Mouse (Mus musculus) erythroid progenitor cell, adult 5-6 weeks (primary cell): ENCODE results near the gene Disp3. TPM values are rescaled to one million over a fixed set of nuclear protein-coding genes. Genes with fewer than 3 reads are reported as not detected.

Experiments
- ATAC-seq: replicated peaks from 2 replicates; pipeline ENCODE4 v1.8.0; 2016; ENCODE audit warnings: moderate number of reproducible peaks, mild to moderate bottlenecking, moderate TSS enrichment, inconsistent platforms; ENCODE audit not compliant: poor library complexity, low FRiP score, severe bottlenecking
- total RNA-seq, 2 experiments: library from RNA; stranded (forward) in 1 of 2; stranded (reverse) in 1 of 2; fragments of 150-400 nt in 1 of 2; fragments of 186-747, 209-891 nt in 1 of 2; gene quantifications; 2 replicates each; pipeline versions ENCODE4 v1.2.3 to v1.2.4; 2015 to 2017; ENCODE audit warnings: low replicate concordance in 2 of 2

The Disp3 gene
- total RNA-seq, 2 experiments from 2014 or later = not detected

- no peak for ATAC-seq
Measured at GRCm38 (mm10) chr4:148232615-148233014, 55.1 kb downstream of the Disp3 start.

- no peak for ATAC-seq
Measured at GRCm38 (mm10) chr4:148232124-148232523, 55.6 kb downstream of the Disp3 start.

- ATAC-seq = no peak
Measured at GRCm38 (mm10) chr4:148229646-148230045, 58.1 kb downstream of the Disp3 start.

- ATAC-seq = no peak
Measured at GRCm38 (mm10) chr4:148222983-148223382, 64.8 kb downstream of the Disp3 start.

GRCm38 (mm10) chr4:148220656-148221055 is 67.1 kb downstream of the Disp3 start:
- no peak for ATAC-seq

GRCm38 (mm10) chr4:148218238-148218637 is 69.5 kb downstream of the Disp3 start:
- ATAC-seq = no peak

GRCm38 (mm10) chr4:148215264-148215900 is 72.4 kb downstream of the Disp3 start:
- no peak for ATAC-seq

GRCm38 (mm10) chr4:148214460-148215136 is 73.2 kb downstream of the Disp3 start:
- ATAC-seq = no peak

GRCm38 (mm10) chr4:148204873-148205232 is 82.9 kb downstream of the Disp3 start:
- ATAC-seq = no peak

GRCm38 (mm10) chr4:148204061-148204872 is 83.5 kb downstream of the Disp3 start:
- peak; percentile 90 for ATAC-seq

- peak; percentile 56 for ATAC-seq
Measured at GRCm38 (mm10) chr4:148203557-148203956, 84.2 kb downstream of the Disp3 start.

GRCm38 (mm10) chr4:148198721-148199120 is 89.0 kb downstream of the Disp3 start:
- no peak for ATAC-seq

- 0 out of 2 replicates have a peak, but pooled peaks have one; percentile 48 for ATAC-seq
Measured at GRCm38 (mm10) chr4:148194400-148194799, 93.4 kb downstream of the Disp3 start.

GRCm38 (mm10) chr4:148192707-148193245 is 95.0 kb downstream of the Disp3 start:
- no peak for ATAC-seq

Other genes with a start within 250 kb of the Disp3 start
- gene Clcn6, start 249.1 kb downstream of the Disp3 start, total RNA-seq (2015; ENCODE audit: low replicate concordance) = 1.3 and 2.5 TPM in 2 replicates
- 1.7 and 2.7 TPM in 2 replicates for gene Clcn6, start 249.1 kb downstream of the Disp3 start, total RNA-seq (2017; ENCODE audit: low replicate concordance)
- gene Mthfr, start 248.9 kb downstream of the Disp3 start, total RNA-seq (2015; ENCODE audit: low replicate concordance) = 5.8 and 8.0 TPM in 2 replicates
- 2.0 and 7.1 TPM in 2 replicates for gene Mthfr, start 248.9 kb downstream of the Disp3 start, total RNA-seq (2017; ENCODE audit: low replicate concordance)
- 4.6 and 5.8 TPM in 2 replicates for gene Agtrap, start 199.9 kb downstream of the Disp3 start, total RNA-seq (2015; ENCODE audit: low replicate concordance)
- gene Agtrap, start 199.9 kb downstream of the Disp3 start, total RNA-seq (2017; ENCODE audit: low replicate concordance) = 3.6 and 4.1 TPM in 2 replicates
- 11.5 and 20.5 TPM in 2 replicates for gene Mad2l2, start 157.6 kb downstream of the Disp3 start, total RNA-seq (2015; ENCODE audit: low replicate concordance)
- gene Mad2l2, start 157.6 kb downstream of the Disp3 start, total RNA-seq (2017; ENCODE audit: low replicate concordance) = 0.30 and 5.5 TPM in 2 replicates
- gene Draxin, start 157.3 kb downstream of the Disp3 start, total RNA-seq (2015; ENCODE audit: low replicate concordance) = 0.42 TPM in 1 of 2 replicates, not detected in the other
- not detected in 2 replicates for gene Draxin, start 157.3 kb downstream of the Disp3 start, total RNA-seq (2017; ENCODE audit: low replicate concordance)
- gene Fbxo6, start 135.8 kb downstream of the Disp3 start, total RNA-seq (2015; ENCODE audit: low replicate concordance) = 3.2 TPM in 1 of 2 replicates, not detected in the other
- 2.1 TPM in 1 of 2 replicates, not detected in the other for gene Fbxo6, start 135.8 kb downstream of the Disp3 start, total RNA-seq (2017; ENCODE audit: low replicate concordance)
- gene Fbxo44, start 127.5 kb downstream of the Disp3 start, total RNA-seq (2015; ENCODE audit: low replicate concordance) = 1.1 TPM in 1 of 2 replicates, not detected in the other
- not detected in 2 replicates for gene Fbxo44, start 127.5 kb downstream of the Disp3 start, total RNA-seq (2017; ENCODE audit: low replicate concordance)
- not detected in 2 replicates for gene Fbxo2, start 127.3 kb downstream of the Disp3 start, total RNA-seq (2015; ENCODE audit: low replicate concordance)
- gene Fbxo2, start 127.3 kb downstream of the Disp3 start, total RNA-seq (2017; ENCODE audit: low replicate concordance) = not detected in 2 replicates
- 1.8 and 4.6 TPM in 2 replicates for gene Ubiad1, start 156.8 kb upstream of the Disp3 start, total RNA-seq (2015; ENCODE audit: low replicate concordance)
- gene Ubiad1, start 156.8 kb upstream of the Disp3 start, total RNA-seq (2017; ENCODE audit: low replicate concordance) = 3.6 and 4.3 TPM in 2 replicates
- 19.8 and 34.4 TPM in 2 replicates for gene Mtor, start 160.6 kb upstream of the Disp3 start, total RNA-seq (2015; ENCODE audit: low replicate concordance)
- 22.0 and 24.4 TPM in 2 replicates for gene Mtor, start 160.6 kb upstream of the Disp3 start, total RNA-seq (2017; ENCODE audit: low replicate concordance)
- gene Angptl7, start 212.5 kb upstream of the Disp3 start, total RNA-seq (2015; ENCODE audit: low replicate concordance) = 0.84 TPM in 1 of 2 replicates, not detected in the other
- gene Angptl7, start 212.5 kb upstream of the Disp3 start, total RNA-seq (2017; ENCODE audit: low replicate concordance) = not detected in 2 replicates